Mouse (Mus musculus): ENCODE measurements around the gene Nudt14.

Gene Nudt14

DNA sequence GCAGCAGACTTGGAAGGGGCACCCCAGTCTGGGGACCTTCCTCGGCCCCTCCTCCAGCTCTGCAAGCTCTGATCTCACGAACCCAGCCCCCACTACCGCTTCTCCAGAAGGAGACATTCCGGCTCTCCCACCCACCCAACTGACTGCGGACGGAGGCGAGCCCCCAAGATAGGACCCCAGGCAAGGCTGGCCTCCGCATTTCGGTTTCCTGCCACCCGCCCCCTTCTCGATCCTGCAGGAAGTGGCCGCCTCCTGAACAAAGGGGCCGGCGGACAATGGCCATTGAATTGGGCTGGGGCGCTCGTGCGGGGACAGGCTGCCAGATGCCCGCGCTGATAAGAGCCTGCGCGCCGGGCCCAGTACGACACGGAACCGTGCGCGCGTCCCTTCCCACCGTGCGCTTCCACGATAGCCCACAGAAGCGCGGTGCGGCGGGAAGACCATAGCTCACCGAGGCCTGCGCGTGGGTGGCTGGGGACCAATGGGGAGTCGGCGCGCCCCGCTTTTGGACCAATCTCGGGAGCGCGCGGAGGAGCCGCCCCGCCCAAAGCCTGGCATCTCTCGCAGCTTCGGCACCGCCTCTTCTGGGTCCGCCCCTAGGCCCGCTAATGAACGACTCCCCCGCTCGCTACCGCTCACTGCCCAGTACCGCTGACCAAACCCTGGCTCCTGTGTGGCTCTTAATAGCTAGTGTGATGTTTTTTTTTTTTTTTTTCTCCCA, 8.3 kb upstream of the Nudt14 start:
- DNase-seq (ENCODE audit: low spot score in 2 of 2), result peak; percentile 86 to 92

DNA sequence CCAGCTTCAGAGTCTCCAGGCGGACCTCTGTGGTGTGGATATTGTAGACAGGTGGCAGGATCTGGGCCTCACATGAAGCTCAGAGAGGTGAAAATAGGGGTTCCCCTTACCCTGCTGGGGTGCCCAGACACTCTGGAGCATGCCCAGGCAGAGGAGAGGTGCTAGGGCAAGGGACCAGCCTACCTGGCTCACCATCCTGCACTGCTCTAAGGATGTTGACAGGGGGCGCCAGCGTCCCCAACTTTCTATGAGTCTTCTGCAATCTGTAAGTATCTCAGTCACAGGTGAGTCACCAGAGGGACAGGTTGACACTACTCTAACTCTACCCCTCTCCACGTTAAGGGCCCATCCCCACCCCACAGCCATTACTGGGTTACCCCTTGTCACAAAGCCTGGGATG, 5.4 kb upstream of the Nudt14 start:
- no peak for DNase-seq (ENCODE audit: low spot score in 2 of 2)

DNA sequence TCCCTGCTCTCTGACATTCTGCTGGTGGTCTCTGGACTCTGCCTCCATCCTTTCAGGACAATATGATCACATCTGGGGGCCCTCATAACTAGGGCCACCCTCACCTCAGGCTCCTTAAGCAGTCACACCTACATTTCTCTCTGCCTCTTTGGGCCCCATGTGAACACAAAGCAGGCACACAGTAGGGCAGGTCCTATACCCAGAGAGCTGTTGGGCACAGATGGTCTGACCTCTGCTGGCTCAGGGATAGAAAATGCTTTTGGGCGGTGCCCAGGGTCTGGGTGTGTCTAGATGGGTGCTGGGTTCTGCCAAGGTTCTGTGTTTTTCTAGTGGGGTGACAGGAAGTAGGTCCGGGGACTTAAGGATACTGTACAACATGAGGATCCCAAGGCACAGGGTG, 1.7 kb upstream of the Nudt14 start:
- DNase-seq (ENCODE audit: low spot score in 2 of 2), result no peak

DNA sequence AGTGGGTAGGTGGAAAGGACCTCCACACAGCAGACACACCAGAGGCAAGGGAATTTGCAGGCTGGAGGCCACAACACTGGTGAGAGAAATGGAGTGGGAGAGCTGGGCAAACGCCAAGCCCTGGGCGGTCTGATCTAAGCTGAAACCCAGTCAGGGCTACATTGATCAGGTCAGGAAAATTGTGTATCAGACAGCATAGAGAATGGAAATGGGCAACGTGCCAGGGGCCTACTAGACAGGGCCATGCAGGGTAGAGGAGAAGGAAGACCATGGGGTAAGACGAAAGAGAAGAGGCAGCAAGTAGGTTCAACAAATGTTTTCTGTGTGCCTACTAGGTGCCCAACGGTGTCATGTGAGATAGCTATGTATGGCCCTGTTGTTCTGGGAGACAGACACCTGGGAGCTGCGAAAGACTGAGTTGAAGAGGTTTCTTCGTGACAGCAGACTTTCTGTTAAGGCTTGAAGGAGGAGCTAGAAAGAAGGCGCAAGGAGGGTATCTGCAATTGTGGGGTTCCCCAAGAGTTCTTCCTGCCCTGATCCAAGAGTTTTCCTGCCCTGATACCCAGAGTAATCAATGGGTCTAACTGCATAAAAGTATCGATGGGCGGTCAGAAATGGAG, 658 bp downstream of the Nudt14 start:
- DNase-seq (ENCODE audit: low spot score in 2 of 2), result no peak

DNA sequence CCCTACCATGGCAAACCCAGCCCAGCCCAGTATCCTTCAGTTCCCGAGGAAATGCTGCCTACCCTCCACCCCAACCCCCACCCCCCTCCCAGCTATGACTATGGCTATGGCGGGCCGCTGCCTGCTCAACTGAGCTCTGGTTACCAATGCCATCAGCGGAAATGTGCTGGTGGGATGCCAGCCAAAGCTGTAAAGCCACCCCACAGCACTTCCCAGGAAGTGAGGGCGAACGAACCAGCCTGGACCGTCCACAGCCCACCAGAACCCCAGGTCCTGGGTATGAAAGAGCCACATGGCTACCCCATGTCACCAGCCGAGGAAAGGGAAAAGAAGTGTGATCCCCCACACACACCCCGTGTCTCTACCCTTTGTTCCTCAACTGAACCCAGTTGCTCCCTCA, 1.2 kb downstream of the Nudt14 start:
- no peak for DNase-seq (ENCODE audit: low spot score in 2 of 2)

DNA sequence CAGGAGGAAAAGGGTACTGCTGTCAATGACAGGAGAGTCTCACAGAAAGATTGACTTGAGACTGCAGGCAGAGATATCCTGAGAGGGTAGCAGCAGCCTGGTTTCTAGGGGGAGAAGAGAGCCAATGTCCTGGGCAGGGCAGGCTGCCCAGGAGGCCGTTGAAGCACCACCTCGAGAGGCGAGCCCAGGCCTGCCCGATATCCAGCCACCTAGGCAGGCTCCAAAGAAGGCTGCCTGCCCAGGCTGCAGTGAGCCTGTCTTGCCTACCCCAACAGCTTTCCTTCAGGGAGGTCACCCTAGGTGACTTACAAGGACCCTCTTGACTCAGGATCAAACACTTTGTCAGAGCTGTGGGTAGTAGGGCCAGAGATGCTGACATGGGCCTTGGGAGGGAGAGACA, 1.7 kb downstream of the Nudt14 start:
- DNase-seq (ENCODE audit: low spot score in 2 of 2), result no peak

DNA sequence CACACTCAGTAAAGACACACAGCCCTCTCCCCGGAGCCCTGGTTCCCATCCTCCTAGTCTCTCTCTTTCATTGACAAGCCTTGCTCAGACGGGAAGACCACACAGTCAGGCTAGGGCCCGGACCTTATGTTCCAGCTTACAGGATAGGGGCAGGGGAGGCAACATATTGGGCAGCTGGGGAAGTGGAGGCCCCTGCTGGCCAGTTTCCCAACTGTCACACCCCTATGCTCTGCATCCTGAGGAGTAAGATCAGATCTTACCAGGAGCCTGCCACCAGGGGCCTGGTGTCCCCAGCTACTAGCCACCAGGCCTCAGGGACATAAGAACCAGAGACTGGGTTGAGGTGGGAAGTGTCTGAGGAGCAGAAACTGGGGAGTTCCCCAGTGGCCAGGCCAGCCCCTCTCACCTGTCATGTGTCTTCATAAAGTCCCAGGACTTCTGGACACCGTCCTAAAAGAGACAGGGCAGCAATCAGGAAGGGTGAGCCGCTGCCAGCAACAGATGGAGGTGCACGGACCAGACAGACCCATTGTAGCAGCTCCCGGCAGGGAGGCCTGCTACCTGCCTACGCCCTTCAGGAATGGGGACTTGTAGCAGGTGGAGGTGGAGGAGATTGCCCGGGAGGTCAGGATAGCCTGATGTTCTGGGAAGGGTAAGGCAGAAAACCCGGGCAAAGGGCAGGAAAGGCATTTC, 2.9 kb downstream of the Nudt14 start:
- DNase-seq (ENCODE audit: low spot score in 2 of 2), result no peak

DNA sequence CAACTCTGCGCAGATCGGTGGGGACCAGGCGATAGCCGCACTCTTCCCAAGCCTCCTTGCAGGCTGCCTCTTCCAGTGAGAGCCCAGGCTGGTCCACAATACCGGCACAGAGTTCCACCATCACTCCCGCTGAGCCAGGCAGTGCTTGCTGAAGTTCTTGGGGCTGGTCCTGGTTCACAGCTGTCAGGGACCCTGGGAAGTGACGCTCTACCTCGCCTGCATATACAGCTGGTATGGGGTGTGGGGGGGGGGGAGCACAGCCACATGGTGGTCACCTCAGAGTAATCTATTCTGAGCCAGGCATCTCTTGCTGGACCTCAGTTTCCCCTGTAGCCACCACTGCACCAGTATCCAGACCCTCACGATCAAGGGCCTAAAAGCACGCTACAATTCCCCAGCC, 3.6 kb downstream of the Nudt14 start:
- no peak for DNase-seq (ENCODE audit: low spot score in 2 of 2)

DNA sequence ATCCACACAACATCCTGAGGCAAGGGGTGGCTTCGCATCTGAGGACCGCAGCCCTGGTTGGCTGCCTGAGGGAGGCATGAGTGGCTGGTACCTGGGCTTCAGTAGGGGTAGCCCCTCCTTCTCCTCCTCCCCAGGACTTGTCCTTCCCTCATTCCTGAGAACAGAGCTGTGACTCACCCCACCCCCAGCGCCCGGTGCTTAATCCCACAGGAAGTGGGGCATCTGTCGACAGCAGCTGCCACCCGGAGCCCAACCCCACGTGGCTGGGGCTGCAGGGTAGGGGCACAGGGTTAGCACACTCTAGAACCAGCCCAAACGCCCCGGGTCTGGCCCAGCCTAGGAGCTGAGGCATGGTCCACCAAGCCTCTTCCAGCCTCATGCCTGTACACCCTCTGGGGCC, 4.0 kb downstream of the Nudt14 start:
- DNase-seq (ENCODE audit: low spot score in 2 of 2), result no peak

DNA sequence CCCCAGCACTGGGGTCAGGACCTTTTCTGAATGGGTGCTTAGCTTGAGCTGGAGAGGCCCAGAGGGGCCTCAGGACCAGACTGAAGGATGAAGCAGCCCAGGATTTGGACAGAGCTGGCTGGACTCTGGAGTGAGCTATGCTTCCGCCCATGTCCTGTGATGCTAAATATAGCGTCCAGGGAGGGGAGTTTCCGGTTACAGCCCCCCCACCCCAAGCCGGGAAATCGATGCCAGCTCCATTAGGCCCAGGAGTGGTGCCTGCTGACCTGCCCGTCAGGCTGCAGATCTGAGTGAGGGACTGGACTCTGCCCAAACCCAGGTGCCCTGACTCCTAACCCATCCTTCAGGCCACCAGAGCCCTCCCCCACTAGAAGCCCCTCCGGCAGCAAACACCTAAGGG, 9.3 kb downstream of the Nudt14 start:
- DNase-seq (ENCODE audit: low spot score in 2 of 2), result no peak

DNA sequence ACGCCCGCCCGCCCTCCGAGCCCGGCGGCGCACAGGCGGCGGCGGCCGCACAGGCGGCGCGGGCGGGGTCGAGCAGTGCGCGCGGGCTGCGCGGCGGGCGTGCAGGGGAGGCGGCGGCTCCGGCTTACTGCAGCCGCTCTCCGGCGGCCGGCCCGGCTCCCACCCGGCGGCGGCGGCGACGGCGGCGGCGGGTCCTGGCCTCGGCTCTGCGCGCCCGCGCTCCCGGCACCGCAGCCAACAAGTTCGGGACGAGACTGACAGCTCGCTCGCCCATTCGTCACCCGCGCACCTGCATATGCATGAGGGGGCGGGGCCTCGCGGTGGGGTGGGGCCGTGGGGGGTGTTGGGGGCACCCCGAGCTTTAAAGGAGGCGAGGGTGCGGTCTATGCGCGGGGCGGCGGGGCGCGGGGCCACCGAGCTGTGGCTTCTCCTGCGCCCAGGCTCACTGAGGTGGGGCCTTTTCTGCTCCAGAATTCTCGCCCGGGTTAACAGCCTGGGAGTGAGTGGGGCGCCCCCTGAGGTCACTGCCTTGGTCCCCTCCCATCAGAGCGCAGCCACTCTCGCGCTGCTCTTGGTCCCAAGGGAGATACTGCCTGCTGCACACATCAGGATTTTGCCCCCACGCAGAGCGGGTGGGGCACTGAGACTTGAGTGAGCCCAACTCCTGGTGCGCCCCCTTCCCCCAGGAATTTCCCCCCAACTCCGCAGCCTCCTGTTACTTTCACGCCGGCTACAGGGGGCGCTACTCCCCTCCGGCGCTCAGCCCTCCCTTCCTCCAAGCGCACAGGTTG, 12.2 kb downstream of the Nudt14 start, which contains the start of gene Jag2:
Jag2 (minus strand) TSS at position 215 of the 791 bp plus-strand sequence.
- peak; percentile 59 to 60 for DNase-seq (ENCODE audit: low spot score in 2 of 2)

DNA sequence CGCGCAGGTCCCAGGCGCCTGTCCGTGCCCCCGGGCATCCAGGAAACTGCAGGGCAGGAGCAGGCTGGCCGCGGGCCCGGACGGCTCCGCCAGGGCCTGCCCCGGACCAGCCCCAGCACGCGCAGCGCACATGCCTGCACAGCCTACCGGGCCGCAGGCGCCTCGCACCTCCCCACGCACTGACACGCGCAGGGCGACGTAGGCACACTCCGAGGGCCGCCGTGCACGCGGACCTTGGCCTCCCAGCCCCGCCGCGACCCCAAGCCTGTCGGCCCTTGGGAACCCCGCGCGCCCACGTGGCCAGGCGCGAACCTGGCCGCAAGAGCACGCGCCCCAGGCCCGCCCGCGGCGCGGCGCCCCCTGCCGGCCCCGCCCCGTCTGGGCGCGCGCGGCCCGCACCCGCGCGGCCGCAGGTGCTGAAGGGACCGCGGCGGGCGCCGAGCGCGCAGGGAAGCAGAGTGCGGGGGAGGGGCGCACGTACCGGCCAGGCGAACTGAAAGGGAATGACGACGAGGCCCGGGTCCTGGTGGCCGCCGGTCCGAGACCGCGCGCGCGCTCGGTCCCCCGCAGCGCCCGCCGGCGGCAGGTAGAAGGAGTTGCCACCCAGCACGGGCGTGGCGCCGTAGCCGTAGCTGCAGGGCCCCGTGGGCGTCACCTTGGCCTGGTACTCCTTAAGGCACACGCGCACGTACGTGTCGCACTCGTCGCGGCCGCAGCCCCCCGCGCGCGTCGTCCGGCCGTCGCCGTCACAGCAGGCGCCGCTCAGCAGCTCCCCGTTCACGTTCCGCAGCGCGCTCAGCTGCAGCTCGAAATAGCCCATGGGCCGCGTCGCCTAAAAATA, 13.3 kb downstream of the Nudt14 start:
- DNase-seq (ENCODE audit: low spot score in 2 of 2), result peak; percentile 57 to 64

DNA sequence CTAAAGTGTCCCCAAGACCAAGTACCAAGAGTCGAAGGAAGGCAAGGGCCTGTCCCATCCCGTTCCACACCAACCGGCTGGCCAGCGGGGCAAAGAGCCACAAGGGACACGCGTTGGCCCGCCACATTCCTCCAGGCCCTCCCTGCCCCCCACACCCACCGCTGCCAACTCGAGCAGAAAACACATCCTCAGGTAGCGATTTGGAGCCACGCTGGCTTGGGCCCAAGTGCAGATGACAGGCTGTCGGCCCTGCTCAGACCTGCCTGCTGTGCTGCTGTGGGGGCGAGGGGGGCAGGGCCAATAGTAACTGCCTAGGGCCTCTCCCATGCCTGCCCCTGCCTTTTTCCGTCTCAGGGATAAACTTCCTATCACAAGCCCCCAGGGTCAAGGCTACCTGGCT, 14.7 kb downstream of the Nudt14 start:
- no peak for DNase-seq (ENCODE audit: low spot score in 2 of 2)

DNA sequence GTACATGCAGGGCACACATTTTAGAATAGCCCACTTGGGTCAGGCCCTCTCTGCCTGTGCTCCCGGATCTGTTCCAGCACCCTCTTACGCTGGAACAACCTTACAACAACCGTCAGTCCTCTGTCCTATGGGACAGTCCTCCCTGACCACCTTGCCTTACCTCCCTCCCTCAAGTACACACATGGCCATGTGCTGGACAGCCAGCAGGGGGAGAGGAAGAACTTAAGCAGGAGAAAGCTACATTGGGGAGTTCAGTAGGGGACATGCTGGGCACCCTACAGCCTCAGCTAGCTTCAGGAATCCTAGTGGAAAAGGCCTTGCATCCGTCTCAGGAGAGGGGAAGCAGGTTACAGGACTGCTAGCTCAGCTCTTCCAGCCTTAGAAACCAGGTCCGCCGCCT, 16.0 kb downstream of the Nudt14 start:
- no peak for DNase-seq (ENCODE audit: low spot score in 2 of 2)

DNA sequence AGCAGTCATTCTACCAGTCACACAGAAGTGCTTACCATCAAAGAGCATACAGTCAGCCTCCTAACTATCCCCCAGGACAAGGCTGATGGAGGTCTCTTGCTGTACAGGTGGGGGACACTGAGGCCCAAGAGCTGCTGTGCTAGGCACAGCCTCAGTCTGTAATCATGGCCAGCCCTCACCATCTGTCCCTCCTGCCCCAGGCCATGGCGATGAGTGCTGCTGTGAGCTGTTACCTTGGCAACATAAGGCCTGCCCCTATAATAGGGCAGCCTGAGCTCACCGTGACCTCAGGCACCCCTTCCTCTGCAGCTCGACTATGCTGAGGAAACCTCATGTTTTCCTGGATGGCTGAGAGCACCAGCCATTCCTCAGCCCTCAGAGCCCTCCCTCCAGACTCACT, 19.4 kb downstream of the Nudt14 start:
- DNase-seq (ENCODE audit: low spot score in 2 of 2), result no peak

DNA sequence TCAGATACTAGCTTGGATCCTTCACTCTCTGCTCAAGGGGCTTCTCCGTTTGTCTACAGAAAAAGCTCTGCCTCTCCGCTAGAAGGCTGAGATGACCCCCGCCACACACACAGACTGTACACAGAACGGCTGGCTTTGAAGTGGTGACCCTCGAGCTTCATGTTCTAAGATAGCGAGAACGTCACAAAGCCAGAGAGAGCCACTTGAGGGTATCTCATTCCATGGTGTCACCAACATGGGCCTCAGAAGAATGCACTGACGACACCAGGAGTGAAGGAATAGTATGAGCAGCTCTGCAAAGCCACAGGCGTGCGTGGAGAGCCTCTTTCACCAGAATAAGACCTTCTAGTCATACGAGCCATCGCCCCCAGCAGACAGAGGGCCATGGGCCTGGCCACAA, 20.4 kb downstream of the Nudt14 start:
- no peak for DNase-seq (ENCODE audit: low spot score in 2 of 2)

DNA sequence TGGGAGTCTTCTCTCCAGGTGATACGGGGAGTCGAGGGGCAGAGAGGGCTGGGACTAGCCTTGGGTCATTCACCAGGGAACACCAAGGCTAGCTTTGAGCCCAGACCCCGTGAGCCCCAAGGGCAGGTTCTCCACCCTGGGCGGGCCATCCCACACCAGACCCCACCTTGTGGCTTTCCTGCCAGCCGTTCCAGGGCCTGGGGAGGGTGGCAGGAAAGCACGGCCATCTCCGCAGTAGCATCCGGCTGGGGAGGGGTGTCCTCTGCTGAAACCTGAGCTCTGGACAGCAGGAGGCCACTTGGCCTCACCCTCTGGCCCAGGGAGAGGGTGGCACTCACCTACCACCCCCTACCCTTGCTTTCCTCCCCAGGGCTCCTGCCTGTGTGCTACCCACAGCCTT, 24.0 kb downstream of the Nudt14 start:
- DNase-seq (ENCODE audit: low spot score in 2 of 2), result no peak

DNA sequence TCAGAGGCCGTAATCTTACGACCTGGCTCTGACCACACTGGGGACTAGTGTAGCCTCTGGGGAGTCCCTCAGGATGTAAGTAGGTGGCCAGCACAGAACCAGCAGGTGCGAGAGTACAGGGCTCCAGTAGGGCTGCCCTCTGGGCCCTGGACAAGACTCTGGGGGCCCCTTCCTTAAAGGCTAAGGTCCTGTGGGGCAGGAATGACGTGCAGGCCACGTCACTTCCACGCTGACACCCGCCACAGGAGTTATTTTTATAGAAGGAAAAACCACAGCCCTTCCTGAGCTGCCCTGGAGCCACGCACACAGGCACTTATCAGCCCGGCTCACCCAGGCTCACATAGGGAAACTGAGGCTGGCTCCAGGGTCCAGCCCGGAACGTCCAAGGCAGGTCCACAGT, 24.4 kb downstream of the Nudt14 start:
- no peak for DNase-seq (ENCODE audit: low spot score in 2 of 2)

DNA sequence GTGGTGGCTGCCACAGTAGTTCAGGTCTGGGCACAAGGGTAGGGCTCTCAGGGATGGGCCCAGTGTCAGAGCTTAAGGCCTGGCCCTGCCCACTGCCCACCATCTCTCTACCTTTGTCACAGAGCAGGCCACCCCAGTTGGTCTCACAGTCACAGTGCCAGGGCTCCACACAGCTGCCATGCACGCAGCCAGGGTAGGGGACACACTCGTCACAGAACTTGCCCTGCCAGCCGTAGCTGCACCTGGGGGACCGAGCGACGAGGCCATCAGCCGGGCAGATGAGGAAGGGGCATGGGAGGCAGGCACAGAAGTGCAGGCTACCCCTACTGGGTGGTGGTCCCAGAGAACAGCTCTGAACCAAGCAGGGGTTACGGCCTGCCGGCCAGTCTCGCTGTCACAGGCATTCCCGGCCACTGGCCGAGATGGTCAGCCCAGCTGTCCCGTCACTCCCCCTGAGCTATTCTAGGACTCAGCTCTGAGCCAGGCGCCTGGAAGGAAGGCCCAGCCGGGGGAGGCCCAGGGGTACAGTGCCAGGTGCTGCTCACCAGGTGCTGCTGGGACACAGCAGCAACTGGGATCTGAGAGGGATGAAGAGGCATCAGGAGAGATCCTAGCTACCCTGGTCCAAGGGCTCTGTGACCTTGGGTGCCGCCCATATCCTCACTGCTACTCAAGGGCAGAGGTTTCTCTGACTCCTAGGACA, 25.1 kb downstream of the Nudt14 start:
- DNase-seq (ENCODE audit: low spot score in 2 of 2), result no peak

DNA sequence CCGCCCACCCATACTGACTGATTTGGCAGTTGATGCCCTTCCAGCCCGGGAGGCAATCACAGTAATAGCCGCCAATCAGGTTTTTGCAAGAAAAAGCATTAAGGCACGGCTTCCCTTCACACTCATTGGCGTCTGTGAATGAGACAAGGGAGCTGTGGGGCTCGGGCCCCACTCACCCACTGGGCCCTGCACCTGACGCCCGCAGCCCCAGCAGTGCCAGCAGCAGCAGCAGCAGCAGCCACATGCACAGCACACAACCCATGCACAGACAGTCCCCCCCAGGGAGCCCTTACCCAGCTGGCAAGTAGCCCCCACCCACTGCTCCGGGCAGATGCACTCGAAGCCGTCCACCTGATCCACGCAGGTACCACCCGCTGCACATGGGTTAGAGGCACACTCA, 26.3 kb downstream of the Nudt14 start:
- DNase-seq (ENCODE audit: low spot score in 2 of 2), result no peak

DNA sequence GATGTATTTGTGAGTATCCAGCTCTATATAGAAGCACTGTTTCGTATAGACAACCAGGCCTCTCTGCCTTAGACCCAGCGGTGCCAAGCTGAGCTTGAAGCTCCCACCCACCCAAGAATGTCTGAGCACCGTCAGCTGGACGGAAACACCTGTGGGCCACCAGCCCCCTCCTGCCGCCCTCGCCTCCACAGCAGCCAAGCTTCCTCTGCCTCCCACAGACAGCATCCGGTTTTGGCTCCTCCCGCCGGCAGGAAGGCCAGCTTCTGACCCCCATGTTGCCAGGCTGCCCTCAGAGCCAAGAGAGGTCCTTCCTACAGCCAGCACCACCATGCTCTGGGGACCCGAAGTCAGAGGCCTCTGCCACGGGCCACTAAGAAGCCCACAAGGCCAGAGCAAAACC, 27.4 kb downstream of the Nudt14 start:
- no peak for DNase-seq (ENCODE audit: low spot score in 2 of 2)
